Mouse (Mus musculus): ENCODE measurements at regions not wholly inside any gene's neighbourhood (a gene's known extent, or its start where the extent isn't known, plus 50 kb on each side); places are given as distances from the start of the nearest gene placed in this dataset.

GRCm38 (mm10) chr2:101491762-101492161, 132.8 kb upstream of the Rag2 start:
- no peak overlapping the region for H3K9ac ChIP-seq (replicated peaks; ENCODE audit: low read length)
- no peak for ATAC-seq (replicated peaks; ENCODE audit: insufficient number of reproducible peaks, low FRiP score, low TSS enrichment, low read depth)
- DNase-seq (ENCODE audit: low spot score), result no peak
- H3K4me3 ChIP-seq (ENCODE audit: low read depth, low read length), result no peak overlapping the region
- H3K27ac ChIP-seq (replicated peaks; ENCODE audit: low read depth, low read length), result no peak overlapping the region
- 70% methylated on average over 3 of the region's 3 CpGs for WGBS
- no peak overlapping the region for H3K4me2 ChIP-seq (ENCODE audit: low read depth, low read length)
- H3K36me3 ChIP-seq (replicated peaks; ENCODE audit: control insufficient read depth, insufficient read depth, low read depth, low read length), result no peaks in the 10 kb centered on the region
- no peaks in the 10 kb centered on the region for H3K27me3 ChIP-seq (ENCODE audit: control insufficient read depth, insufficient read depth, low read length)
- no peaks in the 10 kb centered on the region for H3K4me1 ChIP-seq (ENCODE audit: control insufficient read depth, insufficient read depth, low read length)
- H3K9me3 ChIP-seq (replicated peaks; ENCODE audit: control insufficient read depth, low read length), result no peaks in the 10 kb centered on the region

- Histone ChIP-seq H3K4me1 (ENCODE audit: control insufficient read depth, insufficient read depth, low read length) (no peaks in the 10 kb centered on the region), H3K36me3 (replicated peaks; ENCODE audit: control insufficient read depth, insufficient read depth, low read depth, low read length) (no peaks in the 10 kb centered on the region), H3K4me3 (ENCODE audit: low read depth, low read length) (no peak overlapping the region), H3K27me3 (ENCODE audit: control insufficient read depth, insufficient read depth, low read length) (no peaks in the 10 kb centered on the region), H3K27ac (replicated peaks; ENCODE audit: low read depth, low read length) (no peak overlapping the region), H3K9ac (replicated peaks; ENCODE audit: low read length) (no peak overlapping the region), H3K9me3 (replicated peaks; ENCODE audit: control insufficient read depth, low read length) (no peaks in the 10 kb centered on the region), H3K4me2 (ENCODE audit: low read depth, low read length) (no peak overlapping the region)
- DNase-seq (ENCODE audit: low spot score) (no peak), ATAC-seq (replicated peaks; ENCODE audit: insufficient number of reproducible peaks, low FRiP score, low TSS enrichment, low read depth) (no peak)
Observed at GRCm38 (mm10) chr2:101508116-101508515, 116.4 kb upstream of the Rag2 start.

Data from embryonic facial prominence, embryonic 11.5 days (tissue).